Mouse (Mus musculus): ENCODE data around the gene Elavl1.
"Not testable (repeated sequence)": the region's sequence is repeated elsewhere in the genome, so short reads cannot be mapped to it uniquely, and the experiment has no call there.

Gene Elavl1

DNA sequence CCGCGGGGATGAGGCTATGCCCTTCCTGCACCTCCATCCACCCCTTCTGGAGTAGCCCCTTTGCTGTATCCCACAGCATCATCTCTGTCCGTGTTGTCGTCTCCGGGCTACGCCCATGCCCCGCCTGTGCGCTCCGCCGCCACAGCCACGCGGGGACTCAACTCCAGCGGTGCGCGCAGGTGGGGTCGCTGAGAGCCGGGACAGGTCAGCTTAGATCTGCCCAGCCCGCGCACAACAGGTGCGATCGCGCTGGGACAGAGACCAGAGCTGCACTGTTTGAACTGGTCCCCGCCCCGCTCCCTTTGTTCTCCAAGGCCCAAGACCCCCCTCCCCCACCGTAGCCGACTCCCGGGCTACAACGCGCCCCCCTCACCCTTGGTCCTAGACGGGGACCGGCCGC, 66.5 kb downstream of the Elavl1 start:
- DNase-seq (ENCODE audit: low spot score in 2 of 2) = peak in 1 of 2 experiments; percentile 75

DNA sequence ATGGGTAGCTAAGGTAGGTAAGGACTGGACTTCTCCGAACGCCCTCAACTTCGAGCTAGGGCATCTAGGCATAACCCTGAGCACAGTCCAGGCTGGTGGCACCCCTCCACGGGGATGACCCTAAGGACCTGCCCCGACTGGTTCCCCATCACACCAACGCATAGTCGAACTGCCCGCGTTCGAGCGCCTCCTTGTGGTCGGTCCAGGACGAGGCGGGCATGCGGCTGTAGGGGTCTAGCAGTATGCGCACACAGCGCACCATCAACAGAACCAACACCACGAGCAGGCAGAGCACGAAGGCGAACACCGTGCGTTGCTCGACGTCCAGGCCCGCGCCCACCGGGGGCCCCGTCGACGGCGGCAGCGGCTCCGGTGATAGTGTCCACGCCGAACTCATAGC, 67.0 kb downstream of the Elavl1 start:
- DNase-seq (ENCODE audit: low spot score in 2 of 2) = peak; percentile 82 to 93

DNA sequence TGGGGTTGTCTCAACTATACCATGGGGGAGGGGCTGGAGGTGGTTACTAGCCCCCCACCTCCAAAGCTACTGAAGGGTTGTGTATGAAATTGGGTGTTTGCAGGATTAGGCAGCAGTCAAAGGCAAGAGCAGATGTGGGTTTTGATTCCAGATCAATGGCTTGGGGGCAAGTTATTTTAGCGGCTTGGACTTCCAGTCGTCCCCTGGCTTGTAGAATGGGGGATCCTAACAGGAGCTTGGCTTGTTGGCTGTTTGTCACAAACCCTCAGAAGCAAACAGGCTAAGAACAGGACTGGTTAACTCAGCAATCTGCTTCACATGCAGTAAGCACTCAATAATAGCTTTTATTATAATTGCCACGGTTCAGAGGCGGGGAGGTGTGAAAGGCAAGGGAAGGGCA, 67.9 kb downstream of the Elavl1 start:
- no peak for DNase-seq (ENCODE audit: low spot score in 2 of 2)

DNA sequence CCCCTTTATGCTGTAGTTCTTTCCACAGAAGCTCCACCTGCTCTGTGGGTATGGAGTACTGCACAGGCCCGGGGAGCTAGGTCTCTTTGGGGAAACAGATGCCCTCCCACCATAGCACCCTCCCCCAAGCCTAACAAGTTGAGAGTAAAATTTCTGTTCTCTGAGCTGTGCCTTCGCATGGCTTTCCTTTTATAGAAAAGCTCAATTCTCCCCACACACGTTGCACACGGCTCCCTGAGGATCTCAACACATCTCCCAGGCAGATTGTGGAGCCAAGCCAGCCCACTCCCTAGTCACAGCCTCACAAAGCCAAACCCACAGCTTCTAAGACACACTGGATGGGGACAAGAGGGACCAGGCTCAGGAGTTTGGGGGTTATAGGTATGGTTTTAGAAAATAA, 68.3 kb downstream of the Elavl1 start:
- DNase-seq (ENCODE audit: low spot score in 2 of 2) = no peak

DNA sequence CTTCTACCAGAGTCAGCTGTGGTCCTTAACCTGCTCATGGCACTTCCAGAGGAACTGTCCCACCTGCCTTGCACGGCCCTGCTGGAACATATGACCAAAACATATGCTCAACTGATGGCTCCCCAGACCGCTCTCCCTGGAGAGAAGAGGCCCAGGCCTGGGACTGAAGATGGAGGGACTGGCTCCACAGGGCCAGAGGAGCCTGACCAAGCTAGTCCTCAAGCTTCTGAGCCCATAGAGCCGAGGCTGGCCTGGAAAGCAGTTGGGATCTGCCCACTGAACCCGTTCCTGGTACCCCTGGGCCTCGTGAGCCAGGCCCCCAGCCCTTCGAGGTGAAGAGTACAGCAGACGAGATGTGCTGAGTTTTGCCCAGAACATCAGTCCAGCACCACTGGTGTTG, 69.7 kb downstream of the Elavl1 start:
- not testable (repeated sequence) for DNase-seq (ENCODE audit: low spot score in 2 of 2)

DNA sequence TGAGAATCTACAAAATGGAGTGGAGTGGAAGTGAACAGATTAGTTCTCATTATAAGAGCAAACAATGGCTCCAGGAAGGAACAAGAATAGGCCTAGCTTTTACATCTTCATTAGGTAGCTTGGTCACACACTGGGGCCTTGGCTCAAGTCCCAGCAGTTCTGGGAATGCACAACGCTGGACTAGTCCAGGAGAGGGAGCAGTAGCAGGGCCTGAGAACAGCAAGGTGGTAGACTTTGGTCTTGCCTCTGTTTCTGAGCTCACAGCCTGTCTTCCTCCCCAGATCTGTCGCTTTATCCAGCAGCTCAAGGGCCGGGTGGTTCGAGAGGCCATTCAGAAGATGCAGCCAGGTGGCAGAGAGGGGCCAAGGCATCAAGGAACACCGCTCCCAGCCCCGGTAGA, 71.2 kb downstream of the Elavl1 start:
- peak in 1 of 2 experiments; percentile 81 for DNase-seq (ENCODE audit: low spot score in 2 of 2)

DNA sequence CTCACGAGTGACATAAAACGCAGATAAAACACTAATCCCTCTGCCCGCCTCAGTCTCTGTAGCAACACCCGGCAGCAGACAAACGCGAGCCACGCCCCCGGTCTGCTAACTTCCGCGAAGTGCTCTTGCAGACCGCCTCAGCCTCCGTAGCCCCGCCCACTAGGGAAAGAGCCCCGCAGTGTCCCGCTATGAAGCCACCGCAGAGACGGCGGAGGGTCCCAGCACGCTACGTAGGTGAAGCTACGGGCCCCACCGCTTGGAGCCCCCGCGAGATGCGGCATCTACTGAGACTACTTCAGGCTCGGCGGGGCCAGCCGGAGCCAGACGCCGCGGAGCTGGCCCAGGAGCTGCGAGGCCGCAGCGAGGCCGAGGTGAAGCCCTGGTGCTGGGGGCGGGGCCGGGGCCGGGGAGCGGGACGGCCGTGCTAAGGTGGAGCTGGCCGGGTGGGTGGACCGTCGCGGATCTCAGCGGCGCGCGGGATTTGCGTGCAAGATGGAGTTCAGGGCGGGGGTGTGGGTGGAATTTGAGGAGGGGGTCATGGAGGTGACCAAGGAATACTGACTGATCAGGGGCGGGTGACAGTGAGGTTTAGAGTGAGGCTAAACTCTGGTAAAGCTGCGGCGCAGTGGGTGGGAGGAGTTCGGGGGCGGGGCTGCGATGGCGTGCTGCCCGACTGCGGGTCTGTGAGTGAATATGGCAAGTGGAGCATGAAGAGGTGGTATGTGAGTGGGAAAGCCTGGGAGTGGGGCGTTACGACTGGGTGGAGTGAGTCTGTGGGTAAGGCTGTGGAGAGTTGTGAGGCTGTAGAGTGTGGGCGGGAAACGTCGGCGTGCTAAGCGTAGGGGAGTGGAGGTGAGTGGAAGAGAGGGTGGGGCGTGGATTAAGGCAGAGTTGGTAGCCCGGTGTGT, 72.0 kb downstream of the Elavl1 start, which contains the start of gene Snapc2:
Gene Snapc2 (plus strand): TSS at position 147 of the 908 bp plus-strand sequence.
- peak; percentile 82 to 93 for DNase-seq (ENCODE audit: low spot score in 2 of 2)

DNA sequence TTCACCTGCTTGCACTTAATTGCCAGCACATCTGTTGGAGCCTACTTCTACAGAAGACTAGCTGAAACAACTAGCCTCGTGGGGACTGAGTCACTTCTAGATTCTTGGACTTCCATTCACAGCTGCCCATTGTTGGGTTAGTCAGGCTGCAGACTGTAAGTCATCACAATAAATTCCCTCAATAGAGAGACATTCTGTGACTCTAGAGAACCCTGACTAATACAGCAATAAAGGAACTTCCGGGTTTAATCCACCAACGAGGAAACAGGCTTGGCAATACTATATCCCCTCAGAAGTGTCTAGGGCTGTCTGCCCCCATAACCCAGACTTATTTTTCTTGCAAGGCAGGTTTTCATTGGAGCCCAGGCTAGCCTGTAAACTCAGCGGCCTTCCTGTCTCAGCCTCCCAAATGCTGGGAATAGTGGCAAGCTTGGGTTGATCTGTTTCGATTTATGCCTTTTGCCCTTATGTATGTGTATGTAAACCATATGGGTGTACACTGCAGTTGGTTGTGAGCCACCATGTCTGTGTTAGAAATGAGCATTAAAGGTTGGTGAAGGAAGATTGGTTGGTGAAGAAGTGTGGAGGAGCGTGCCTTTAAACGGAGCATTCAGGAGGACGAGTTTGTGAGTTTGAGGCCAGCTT, 73.0 kb downstream of the Elavl1 start:
- DNase-seq (ENCODE audit: low spot score in 2 of 2) = no peak

DNA sequence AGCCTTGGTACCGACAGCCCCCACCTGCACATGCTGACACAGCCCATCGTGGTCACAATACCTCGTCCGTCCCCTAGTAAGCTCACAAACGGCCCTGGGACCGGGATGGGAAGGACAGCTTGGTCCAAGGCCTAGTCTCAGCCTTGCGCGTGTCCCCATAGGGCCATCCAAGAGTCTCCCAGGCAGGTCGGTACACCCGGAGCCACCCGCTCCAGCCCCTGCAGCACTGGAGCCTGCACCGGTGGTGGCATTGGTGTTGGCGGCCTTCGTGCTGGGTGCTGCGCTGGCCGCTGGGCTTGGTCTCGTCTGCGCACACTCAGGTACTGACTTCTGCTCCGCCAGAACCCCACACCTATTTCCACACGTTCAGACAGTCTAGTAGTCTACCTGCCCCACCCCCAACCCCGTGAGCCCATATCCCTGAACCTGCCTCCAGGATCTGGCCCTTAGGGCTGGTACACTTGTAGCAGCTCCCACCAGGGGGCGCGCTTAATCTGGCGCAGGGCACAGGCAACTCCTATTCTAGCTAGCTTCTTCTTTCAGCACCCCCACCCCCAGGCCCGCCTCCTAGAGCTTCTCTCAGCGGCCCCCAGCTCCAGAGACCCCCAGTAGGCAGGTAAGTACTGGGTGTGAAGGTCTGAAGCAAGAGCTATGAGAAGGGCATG, 74.8 kb downstream of the Elavl1 start:
- DNase-seq (ENCODE audit: low spot score in 2 of 2) = peak; percentile 75 to 82

DNA sequence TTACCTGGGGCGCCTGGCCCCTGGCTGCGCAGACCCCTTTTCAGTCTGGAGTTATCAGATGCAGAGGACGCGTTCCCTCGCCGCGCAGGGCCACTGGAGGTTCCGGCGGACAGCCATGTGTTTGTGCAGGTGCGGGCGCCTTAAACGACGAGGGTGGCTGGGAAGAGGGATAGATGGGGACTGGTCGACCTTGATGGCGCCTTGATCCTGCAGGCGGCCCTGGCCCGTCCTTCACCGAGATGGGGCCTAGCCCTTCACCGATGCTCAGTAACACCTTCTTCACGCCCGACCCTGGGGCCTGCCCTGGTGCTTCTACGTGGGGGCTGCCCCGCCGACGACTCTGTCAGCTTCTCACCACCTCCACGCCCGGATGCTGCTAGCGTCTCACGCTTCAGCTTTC, 76.0 kb downstream of the Elavl1 start:
- no peak for DNase-seq (ENCODE audit: low spot score in 2 of 2)

DNA sequence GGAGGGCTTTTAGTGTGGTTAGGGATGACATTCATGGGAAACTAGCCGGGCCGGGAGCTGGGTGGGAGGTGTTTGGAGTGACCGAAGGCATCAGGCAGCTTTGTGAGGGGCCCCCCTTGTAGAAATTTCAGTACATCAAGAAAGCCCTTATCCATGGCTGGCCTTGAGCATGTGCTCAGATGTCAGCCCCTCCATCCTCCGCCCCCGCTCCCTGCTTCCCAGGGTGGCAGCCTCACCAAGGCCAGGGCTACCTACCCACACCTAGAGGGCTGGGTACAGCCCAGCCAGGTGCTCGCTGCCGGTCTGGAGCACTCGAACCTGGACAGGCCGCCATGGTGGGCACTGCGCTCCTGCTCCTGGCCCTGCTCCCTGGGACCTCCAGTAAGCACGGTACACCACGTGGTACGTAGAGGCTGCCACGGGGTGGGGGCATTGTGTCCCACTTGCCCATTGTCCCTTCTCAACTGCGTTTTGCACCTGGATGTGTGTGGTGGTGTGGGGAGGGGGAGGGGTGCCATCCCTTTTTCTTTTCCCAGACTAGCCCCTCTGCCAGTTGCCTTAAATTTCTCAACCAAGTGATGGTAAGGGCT, 77.2 kb downstream of the Elavl1 start, which contains the start of gene Tgfbr3l:
Gene Tgfbr3l (plus strand): TSS at position 264 of the 590 bp plus-strand sequence.
- DNase-seq (ENCODE audit: low spot score in 2 of 2) = no peak

DNA sequence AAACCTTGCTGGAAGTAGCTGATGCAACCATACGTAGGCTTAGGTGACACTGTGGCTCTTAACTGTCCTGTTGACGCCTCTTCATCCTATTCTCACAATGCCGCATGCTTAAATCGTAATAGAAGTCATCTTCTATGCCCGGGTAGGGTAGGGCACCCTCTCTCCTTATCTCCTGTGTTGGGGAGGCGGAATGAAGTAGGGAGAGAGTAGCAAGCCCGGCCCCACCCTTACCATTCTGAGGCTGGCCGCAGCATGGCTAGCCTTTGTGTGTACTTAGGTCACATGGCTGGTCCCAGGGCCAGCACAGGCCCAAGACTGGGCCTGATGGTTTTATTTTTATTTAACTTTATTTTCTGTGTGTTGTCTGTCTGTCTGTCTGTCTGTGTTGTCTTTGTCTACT, 78.0 kb downstream of the Elavl1 start:
- DNase-seq (ENCODE audit: low spot score in 2 of 2) = no peak

DNA sequence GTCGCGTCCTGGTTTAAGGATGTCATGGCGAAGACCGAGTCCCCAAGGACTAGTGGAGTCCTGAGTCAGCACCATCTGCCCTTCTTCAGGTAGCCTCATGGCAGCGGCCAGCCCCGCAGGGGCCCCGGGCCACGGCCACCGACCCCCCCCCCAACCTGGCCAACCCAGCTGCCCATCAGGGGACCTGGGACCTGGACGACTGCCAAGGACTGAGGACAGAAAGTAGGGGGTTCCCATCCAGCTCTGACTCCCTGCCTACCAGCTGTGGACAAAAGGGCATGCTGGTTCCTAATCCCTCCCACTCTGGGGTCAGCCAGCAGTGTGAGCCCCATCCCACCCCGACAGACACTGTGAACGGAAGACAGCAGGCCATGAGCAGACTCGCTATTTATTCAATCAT, 79.5 kb downstream of the Elavl1 start:
- no peak for DNase-seq (ENCODE audit: low spot score in 2 of 2)

DNA sequence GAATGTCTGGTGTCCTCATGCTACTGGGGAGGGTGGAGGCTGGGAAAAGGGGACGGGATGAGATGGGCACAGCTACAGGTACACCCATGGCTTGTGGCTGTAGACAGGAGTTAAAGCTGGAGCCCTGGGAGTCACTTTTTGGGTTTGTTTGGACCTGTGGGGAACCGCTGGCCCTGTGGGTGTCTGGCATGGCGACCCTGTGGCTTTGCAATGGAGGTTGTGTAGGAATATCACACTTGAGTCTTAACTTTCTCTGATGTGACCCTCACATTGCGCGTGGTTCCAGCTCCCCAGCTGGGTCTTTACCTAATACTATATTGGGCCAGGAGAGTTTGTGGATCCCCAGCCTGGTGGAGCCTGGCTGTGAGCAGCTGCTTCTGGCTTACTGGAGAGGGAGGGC, 80.2 kb downstream of the Elavl1 start:
- no peak for DNase-seq (ENCODE audit: low spot score in 2 of 2)

DNA sequence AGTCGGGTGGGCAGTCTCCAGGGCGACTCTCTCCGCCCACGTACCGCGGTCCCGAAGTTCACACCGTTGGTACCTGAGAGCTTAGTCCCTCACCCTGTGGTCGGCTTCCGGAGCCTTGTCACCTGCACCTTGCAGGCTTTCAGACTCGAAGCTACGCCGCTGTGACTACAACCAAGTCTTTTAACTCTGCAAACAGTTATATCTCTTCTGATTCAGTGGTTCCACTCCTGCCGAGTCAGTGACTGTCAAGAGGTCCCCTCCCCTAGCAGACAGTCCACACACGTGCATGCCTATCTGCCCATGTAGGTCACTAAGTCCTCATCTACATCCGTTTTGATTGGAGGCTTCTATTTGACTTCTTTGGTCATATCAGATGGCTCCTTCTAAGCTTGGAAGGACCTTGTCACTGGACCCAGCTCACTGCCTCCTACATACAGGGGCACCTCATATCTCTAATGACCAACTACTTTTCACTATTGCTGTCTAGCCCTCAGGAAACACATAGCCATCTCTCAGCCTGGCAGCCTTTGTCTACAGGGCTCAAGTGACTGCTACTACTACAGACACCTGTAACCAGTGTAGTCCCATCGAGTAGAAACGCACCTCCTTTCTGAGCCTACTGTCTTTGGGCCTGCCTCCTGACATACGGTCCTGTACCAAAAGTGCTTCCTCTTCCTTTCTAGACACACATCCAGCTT, 85.9 kb downstream of the Elavl1 start:
- DNase-seq (ENCODE audit: low spot score in 2 of 2) = no peak

DNA sequence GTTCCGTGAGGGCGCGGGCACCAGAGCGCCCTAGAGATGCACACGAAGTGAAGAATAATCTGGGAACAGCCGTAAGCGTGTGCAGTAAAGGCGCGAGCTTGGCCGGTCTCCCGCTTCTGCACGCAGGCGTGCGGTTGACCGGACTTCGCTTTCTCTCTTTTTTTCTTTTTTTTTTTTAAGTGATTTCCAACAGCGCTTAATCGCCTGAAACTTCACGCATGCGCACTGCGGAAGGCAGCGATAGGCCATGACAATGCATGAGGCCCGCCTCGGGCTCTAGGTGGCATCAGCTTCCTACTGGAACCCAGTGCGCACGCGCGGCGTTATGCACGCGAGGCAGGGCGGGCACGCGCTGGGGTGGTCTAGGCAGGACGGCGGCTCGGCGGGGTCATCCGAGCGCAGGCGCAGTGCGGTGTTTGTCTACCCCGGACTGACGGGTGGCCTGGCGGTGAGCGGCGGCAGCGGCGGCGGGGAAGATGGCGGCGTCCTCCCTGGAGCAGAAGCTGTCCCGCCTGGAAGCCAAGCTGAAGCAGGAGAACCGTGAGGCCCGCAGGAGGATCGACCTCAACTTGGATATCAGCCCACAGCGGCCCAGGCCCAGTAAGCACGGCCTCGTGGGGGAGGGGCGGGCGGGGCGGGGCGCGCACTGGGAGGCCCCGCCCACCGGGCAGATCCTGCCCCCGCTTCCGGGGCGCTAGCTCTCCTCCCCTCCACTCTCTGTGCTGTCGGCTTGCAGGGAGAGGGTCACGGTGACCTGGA, 86.6 kb downstream of the Elavl1 start, which contains the start of the genes Map2k7 and Gm49320:
Gene Map2k7 (plus strand): TSS at position 307 of the 759 bp plus-strand sequence.
Gene Gm49320 (plus strand): TSS at position 432 of the 759 bp plus-strand sequence.
- peak; percentile 100 for DNase-seq (ENCODE audit: low spot score in 2 of 2)

DNA sequence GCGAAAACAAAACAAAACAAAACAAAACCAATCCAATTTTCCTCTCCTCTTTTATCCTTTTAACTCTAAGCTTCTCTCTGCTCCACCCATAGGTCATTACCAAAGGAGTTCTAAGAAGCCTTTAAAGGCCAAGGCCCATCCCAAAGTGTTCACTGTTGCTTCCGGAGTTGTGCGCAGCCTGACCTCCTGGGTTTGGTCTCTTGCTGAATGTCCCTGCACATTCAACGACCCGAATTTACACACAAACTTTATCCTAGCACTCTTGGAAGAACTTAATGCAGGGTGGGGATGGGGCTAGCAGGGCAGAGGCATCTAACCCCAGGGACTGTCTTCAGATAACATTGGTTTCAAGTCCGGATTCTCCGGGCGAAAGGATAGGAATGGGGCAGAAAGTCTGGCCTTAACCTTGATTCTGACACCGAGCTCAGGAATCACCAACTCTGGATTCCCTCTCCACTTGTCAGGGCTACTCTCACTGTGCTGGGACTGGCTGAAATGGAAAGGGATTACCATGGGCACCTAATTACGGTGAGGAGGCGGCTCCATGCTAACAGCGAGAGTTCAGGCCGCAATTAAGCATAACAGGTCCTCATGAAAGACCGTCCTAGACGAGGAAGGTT, 87.3 kb downstream of the Elavl1 start:
- DNase-seq (ENCODE audit: low spot score in 2 of 2) = no peak
